Mouse (Mus musculus): ENCODE results near the gene Tyro3. TPM values are rescaled to one million over a fixed set of nuclear protein-coding genes. Genes with fewer than 3 reads are reported as not detected.

Gene Tyro3
- total RNA-seq, 1 experiment from 2014 or later: 0.12 TPM

- no peak for ATAC-seq (ENCODE audit: extremely low read depth, insufficient number of reproducible peaks, low FRiP score, poor library complexity, severe bottlenecking)
These were observed 44.5 kb downstream of the Tyro3 start for GRCm38 (mm10) chr2:119842000-119842399.

GRCm38 (mm10) chr2:119843526-119843925 lies 46.0 kb downstream of the Tyro3 start:
- no peak for ATAC-seq (ENCODE audit: extremely low read depth, insufficient number of reproducible peaks, low FRiP score, poor library complexity, severe bottlenecking)

- no peak for ATAC-seq (ENCODE audit: extremely low read depth, insufficient number of reproducible peaks, low FRiP score, poor library complexity, severe bottlenecking)
These were observed 48.5 kb downstream of the Tyro3 start for GRCm38 (mm10) chr2:119845882-119846546.

- no peak for ATAC-seq (ENCODE audit: extremely low read depth, insufficient number of reproducible peaks, low FRiP score, poor library complexity, severe bottlenecking)
These were observed 49.4 kb downstream of the Tyro3 start for GRCm38 (mm10) chr2:119846929-119847328.

- ATAC-seq (ENCODE audit: extremely low read depth, insufficient number of reproducible peaks, low FRiP score, poor library complexity, severe bottlenecking): no peak
These were observed 56.3 kb downstream of the Tyro3 start for GRCm38 (mm10) chr2:119853811-119854210.

- no peak for ATAC-seq (ENCODE audit: extremely low read depth, insufficient number of reproducible peaks, low FRiP score, poor library complexity, severe bottlenecking)
These were observed 57.8 kb downstream of the Tyro3 start for GRCm38 (mm10) chr2:119855310-119855850.

- ATAC-seq (ENCODE audit: extremely low read depth, insufficient number of reproducible peaks, low FRiP score, poor library complexity, severe bottlenecking): no peak
These were observed 59.8 kb downstream of the Tyro3 start for GRCm38 (mm10) chr2:119857341-119857740.

GRCm38 (mm10) chr2:119864484-119864883 lies 67.0 kb downstream of the Tyro3 start:
- no peak for ATAC-seq (ENCODE audit: extremely low read depth, insufficient number of reproducible peaks, low FRiP score, poor library complexity, severe bottlenecking)

Other genes with a start within 250 kb of the Tyro3 start
- 2.8 TPM in 2 replicates for gene Nusap1, start 179.4 kb upstream of the Tyro3 start, total RNA-seq (2017)
- gene Oip5, start 179.3 kb upstream of the Tyro3 start, total RNA-seq (2017): 1.2 and 1.8 TPM in 2 replicates
- gene Ndufaf1, start 134.9 kb upstream of the Tyro3 start, total RNA-seq (2017): 14.0 and 20.1 TPM in 2 replicates
- gene Rtf1, start 122.7 kb upstream of the Tyro3 start, total RNA-seq (2017): 34.7 and 36.4 TPM in 2 replicates
- 0.37 and 0.70 TPM in 2 replicates for gene Itpka, start 55.4 kb upstream of the Tyro3 start, total RNA-seq (2017)
- 2.3 and 2.4 TPM in 2 replicates for gene Ltk, start 37.3 kb upstream of the Tyro3 start, total RNA-seq (2017)
- 10.5 and 11.9 TPM in 2 replicates for gene Rpap1, start 10.2 kb upstream of the Tyro3 start, total RNA-seq (2017)
- gene Mga, start 99.5 kb downstream of the Tyro3 start, total RNA-seq (2017): 106 and 110 TPM in 2 replicates
- gene Mapkbp1, start 175.0 kb downstream of the Tyro3 start, total RNA-seq (2017): 4.1 and 4.8 TPM in 2 replicates
- 1.5 and 3.2 TPM in 2 replicates for gene Jmjd7, start 229.8 kb downstream of the Tyro3 start, total RNA-seq (2017)
- 3.1 and 5.9 TPM in 2 replicates for gene Gm28042, start 229.8 kb downstream of the Tyro3 start, total RNA-seq (2017)
- 4.8 and 8.0 TPM in 2 replicates for gene Pla2g4b, start 235.7 kb downstream of the Tyro3 start, total RNA-seq (2017)

All from neutrophil, adult 5-6 weeks (primary cell).